Mouse (Mus musculus): ENCODE measurements around the gene Art1. TPM values are rescaled to one million over a fixed set of nuclear protein-coding genes. Genes with fewer than 3 reads are reported as not detected.

Art1 gene
- total and polyA plus RNA-seq, 2 experiments from 2014 or later = 0.39 TPM; not detected in 1

DNA sequence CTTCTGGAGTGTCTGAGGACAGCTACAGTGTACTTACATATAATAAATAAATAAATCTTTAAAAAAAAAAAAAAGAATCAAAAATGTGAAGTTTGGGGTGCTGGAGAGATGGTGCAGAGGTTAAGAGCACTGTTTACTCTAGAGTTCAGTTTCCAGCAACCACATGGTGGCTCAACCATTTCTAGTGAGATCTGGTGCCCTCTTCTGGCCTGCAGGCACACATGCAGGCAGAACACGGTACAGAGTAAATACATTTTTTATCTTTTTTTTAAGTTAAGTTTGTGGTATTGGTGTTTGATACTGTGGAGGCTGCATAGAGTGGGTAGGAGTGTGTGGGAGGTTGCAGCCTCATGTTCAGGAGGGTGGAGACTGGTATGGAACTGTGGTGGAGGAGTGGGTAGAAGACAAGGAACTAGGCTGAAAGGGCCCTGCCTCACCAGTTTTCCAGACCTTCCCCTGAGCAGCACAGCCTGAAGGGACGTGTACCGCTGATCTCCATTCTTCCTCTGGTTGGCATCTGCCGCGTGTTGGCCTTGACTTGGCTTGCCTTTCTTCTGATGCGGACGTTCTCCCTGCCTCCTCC lies 24.7 kb upstream of the Art1 start:
- no peak overlapping the region for H3K4me2 ChIP-seq (ENCODE audit: low read depth)
- 81% methylated on average over 7 of the region's 7 CpGs for WGBS
- no peaks in the 10 kb centered on the region for H3K4me1 ChIP-seq (ENCODE audit: insufficient read depth)
- no peak overlapping the region for H3K9ac ChIP-seq
- peak; percentile 65 for TF ChIP-seq CTCF (IDR thresholded peaks at IDR 0.05; ENCODE audit: low read depth)
- no peak overlapping the region for H3K27ac ChIP-seq (ENCODE audit: low read depth, low read length)
- H3K27me3 ChIP-seq (ENCODE audit: insufficient read depth, low read length) = no peaks in the 10 kb centered on the region
- H3K4me3 ChIP-seq (ENCODE audit: low read depth, low read length) = no peak overlapping the region
- DNase-seq = peak; percentile 17
- H3K36me3 ChIP-seq (ENCODE audit: insufficient read depth) = peaks cover 70% of the 10 kb centered on the region
- no peak for ATAC-seq
- no peaks in the 10 kb centered on the region for H3K9me3 ChIP-seq (ENCODE audit: low read length)

DNA sequence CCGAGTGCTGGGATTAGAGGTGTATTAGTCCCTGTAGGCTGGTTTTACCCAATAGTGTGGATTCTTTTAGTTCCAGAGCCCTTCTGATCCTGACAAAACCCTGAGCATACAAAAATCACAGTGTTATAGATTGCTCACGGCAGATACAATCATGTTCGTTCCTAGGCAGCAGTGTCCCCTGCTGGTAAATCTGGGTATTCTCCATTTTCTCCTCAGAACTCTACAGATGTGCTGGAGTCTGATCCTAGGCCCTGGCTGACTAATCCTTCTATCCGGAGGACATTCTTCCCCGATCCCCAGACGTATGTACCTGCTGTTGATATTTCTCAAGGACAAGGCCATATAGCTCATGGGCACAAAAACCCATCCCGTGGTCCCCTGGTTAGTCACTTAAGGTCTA lies 23.0 kb upstream of the Art1 start:
- DNase-seq (peak; percentile 56), ATAC-seq (peak; percentile 72; the same call in 1 of the 2 replicates)
- Histone ChIP-seq H3K4me3 (ENCODE audit: low read depth, low read length) (no peak overlapping the region), H3K4me2 (ENCODE audit: low read depth) (no peak overlapping the region), H3K9me3 (ENCODE audit: low read length) (no peaks in the 10 kb centered on the region), H3K9ac (no peak overlapping the region), H3K27me3 (ENCODE audit: insufficient read depth, low read length) (no peaks in the 10 kb centered on the region), H3K27ac (ENCODE audit: low read depth, low read length) (no peak overlapping the region), H3K36me3 (ENCODE audit: insufficient read depth) (peaks cover 74% of the 10 kb centered on the region), H3K4me1 (ENCODE audit: insufficient read depth) (no peaks in the 10 kb centered on the region)
- peak; percentile 76 for TF ChIP-seq CTCF (IDR thresholded peaks at IDR 0.05; ENCODE audit: low read depth)
- 73% methylated on average over 7 of the region's 7 CpGs for WGBS

DNA sequence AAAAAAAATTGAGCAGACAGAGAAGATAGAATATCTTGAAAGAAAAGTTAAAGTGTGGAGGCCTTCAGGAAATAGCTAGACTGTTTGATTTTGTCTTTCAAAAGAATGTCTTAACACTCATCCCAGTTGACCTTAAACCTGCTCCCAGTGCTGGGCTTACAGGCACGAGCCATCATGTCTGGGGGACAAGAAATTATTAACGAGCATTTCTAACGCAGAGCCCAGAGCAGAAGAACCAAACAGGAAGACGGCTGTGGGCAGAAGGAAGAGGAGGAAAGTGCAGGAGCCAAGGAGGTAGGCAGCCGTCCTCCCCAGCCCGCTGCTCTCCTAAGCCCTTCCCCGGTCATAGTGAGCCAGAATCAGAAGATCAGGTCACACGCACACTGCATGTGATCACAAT lies 21.2 kb upstream of the Art1 start:
- Histone ChIP-seq H3K36me3 (ENCODE audit: insufficient read depth) (peaks cover 69% of the 10 kb centered on the region), H3K27me3 (ENCODE audit: insufficient read depth, low read length) (no peaks in the 10 kb centered on the region), H3K4me1 (ENCODE audit: insufficient read depth) (no peaks in the 10 kb centered on the region), H3K4me3 (ENCODE audit: low read depth, low read length) (no peak overlapping the region), H3K27ac (ENCODE audit: low read depth, low read length) (no peak overlapping the region), H3K9me3 (ENCODE audit: low read length) (no peaks in the 10 kb centered on the region), H3K4me2 (ENCODE audit: low read depth) (no peak overlapping the region), H3K9ac (no peak overlapping the region)
- TF ChIP-seq CTCF (IDR thresholded peaks at IDR 0.05; ENCODE audit: low read depth) = no peak
- ATAC-seq (no peak), DNase-seq (no peak)
- WGBS = 89% methylated on average over 8 of the region's 8 CpGs

DNA sequence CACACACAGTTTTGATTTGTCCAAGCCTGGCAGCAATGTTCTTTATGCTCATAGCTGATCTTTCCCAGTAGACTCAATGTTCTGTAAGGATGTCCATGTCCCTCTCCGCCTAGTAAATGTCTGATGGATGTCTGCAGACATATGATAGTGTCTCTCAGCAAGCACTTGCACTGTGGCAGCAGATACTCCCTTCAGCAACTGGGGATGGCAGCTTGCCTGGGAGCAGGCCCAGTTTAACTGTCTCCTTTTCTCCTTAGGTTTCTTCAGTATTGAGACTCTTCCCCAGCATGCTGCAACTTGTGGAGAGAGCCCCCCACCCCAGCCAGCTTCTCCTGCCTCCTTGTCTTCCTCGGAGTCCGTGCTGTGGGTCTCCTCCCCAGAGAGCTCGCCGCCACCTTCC lies 19.8 kb upstream of the Art1 start:
- no peaks in the 10 kb centered on the region for H3K4me1 ChIP-seq (ENCODE audit: insufficient read depth)
- no peak overlapping the region for H3K4me2 ChIP-seq (ENCODE audit: low read depth)
- ATAC-seq (no peak), DNase-seq (no peak)
- H3K9me3 ChIP-seq (ENCODE audit: low read length) = no peaks in the 10 kb centered on the region
- WGBS = 96% methylated on average over 5 of the region's 5 CpGs
- H3K9ac ChIP-seq = no peak overlapping the region
- no peak overlapping the region for H3K4me3 ChIP-seq (ENCODE audit: low read depth, low read length)
- H3K36me3 ChIP-seq (ENCODE audit: insufficient read depth) = peaks cover 62% of the 10 kb centered on the region
- H3K27me3 ChIP-seq (ENCODE audit: insufficient read depth, low read length) = no peaks in the 10 kb centered on the region
- TF ChIP-seq CTCF (IDR thresholded peaks at IDR 0.05; ENCODE audit: low read depth) = no peak
- H3K27ac ChIP-seq (ENCODE audit: low read depth, low read length) = no peak overlapping the region

DNA sequence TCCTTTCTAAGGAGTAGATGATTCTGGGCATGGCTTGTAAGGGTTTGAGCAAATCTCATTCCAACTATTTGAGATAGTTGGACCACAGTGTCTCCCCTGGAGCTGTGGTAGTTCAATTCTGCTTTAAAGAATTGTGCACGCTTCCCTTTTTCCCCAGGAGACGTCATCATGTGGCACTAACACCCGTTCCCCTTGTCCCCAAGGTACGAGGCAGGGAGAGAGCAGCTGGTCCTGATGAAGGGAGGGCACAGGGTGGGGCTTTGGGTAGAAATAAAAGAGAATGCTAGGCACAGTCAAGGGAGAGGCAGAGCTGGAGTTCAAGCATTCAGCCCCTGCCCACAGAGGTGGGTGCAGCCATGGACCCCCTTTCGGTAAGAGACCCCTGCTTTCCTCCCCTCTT lies 18.7 kb upstream of the Art1 start, which contains the start of gene Trpc2:
Gene Trpc2 (plus strand): TSS at position 301 of the 400 bp plus-strand sequence.
- 86% methylated on average over 5 of the region's 5 CpGs for WGBS
- TF ChIP-seq CTCF (IDR thresholded peaks at IDR 0.05; ENCODE audit: low read depth) = no peak
- H3K27ac ChIP-seq (ENCODE audit: low read depth, low read length) = no peak within 1 kb of the TSS
- no peak within 1 kb of the TSS for H3K4me2 ChIP-seq (ENCODE audit: low read depth)
- DNase-seq (no peak), ATAC-seq (no peak)
- H3K9ac ChIP-seq = no peak within 1 kb of the TSS
- no peaks in the 10 kb centered on the region for H3K27me3 ChIP-seq (ENCODE audit: insufficient read depth, low read length)
- H3K4me3 ChIP-seq (ENCODE audit: low read depth, low read length) = no peak within 1 kb of the TSS
- no peaks in the 10 kb centered on the region for H3K4me1 ChIP-seq (ENCODE audit: insufficient read depth)
- peaks cover 52% of the 10 kb centered on the region for H3K36me3 ChIP-seq (ENCODE audit: insufficient read depth)
- no peaks in the 10 kb centered on the region for H3K9me3 ChIP-seq (ENCODE audit: low read length)

DNA sequence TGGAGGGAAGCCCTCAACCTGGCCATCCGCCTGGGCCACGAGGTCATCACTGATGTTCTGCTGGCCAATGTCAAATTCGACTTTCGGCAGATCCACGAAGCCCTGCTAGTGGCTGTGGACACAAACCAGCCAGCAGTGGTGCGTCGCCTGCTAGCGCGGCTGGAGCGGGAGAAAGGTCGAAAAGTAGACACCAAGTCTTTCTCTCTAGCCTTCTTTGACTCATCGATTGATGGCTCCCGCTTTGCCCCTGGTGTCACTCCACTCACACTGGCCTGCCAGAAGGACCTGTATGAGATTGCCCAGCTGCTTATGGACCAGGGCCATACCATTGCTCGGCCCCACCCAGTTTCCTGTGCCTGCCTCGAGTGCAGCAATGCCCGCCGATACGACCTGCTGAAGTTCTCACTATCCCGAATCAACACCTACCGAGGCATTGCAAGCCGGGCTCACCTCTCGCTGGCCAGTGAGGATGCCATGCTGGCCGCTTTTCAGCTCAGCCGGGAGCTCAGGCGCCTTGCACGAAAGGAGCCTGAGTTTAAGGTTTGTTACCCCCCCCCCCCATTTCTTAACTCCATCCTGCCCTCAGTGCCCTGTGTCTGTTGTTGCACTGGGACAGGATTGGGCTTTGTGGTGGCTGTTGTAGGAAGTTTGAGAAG lies 17.4 kb upstream of the Art1 start:
- H3K36me3 ChIP-seq (ENCODE audit: insufficient read depth) = peaks cover 46% of the 10 kb centered on the region
- no peak overlapping the region for H3K27ac ChIP-seq (ENCODE audit: low read depth, low read length)
- no peaks in the 10 kb centered on the region for H3K4me1 ChIP-seq (ENCODE audit: insufficient read depth)
- DNase-seq (no peak), ATAC-seq (no peak)
- no peaks in the 10 kb centered on the region for H3K9me3 ChIP-seq (ENCODE audit: low read length)
- no peak for TF ChIP-seq CTCF (IDR thresholded peaks at IDR 0.05; ENCODE audit: low read depth)
- H3K4me3 ChIP-seq (ENCODE audit: low read depth, low read length) = no peak overlapping the region
- H3K9ac ChIP-seq = no peak overlapping the region
- no peak overlapping the region for H3K4me2 ChIP-seq (ENCODE audit: low read depth)
- WGBS = 93% methylated on average over 26 of the region's 26 CpGs
- H3K27me3 ChIP-seq (ENCODE audit: insufficient read depth, low read length) = no peaks in the 10 kb centered on the region

DNA sequence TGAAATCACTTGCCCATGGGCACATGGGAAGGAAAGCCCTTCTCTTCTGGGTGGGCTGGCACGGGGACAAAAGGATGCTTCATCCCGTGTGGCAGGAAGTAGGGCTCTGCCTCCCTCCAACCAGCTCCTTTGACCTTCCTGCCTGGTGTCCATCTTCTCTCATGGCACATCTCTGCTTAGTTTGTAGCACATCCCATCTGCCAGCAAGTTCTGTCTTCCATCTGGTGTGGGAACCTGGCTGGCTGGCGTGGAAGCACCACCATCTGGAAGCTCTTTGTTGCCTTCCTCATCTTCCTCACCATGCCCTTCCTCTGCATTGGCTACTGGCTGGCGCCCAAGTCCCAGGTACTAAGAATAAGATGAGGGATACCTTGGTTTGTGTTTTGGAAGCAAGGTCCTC lies 14.2 kb upstream of the Art1 start:
- 85% methylated on average over 4 of the region's 4 CpGs for WGBS
- no peak overlapping the region for H3K4me3 ChIP-seq (ENCODE audit: low read depth, low read length)
- peaks cover 25% of the 10 kb centered on the region for H3K36me3 ChIP-seq (ENCODE audit: insufficient read depth)
- no peaks in the 10 kb centered on the region for H3K4me1 ChIP-seq (ENCODE audit: insufficient read depth)
- no peak for TF ChIP-seq CTCF (IDR thresholded peaks at IDR 0.05; ENCODE audit: low read depth)
- DNase-seq (no peak), ATAC-seq (no peak)
- no peak overlapping the region for H3K9ac ChIP-seq
- no peaks in the 10 kb centered on the region for H3K27me3 ChIP-seq (ENCODE audit: insufficient read depth, low read length)
- H3K9me3 ChIP-seq (ENCODE audit: low read length) = no peaks in the 10 kb centered on the region
- H3K4me2 ChIP-seq (ENCODE audit: low read depth) = no peak overlapping the region
- H3K27ac ChIP-seq (ENCODE audit: low read depth, low read length) = no peak overlapping the region

All from forebrain, postnatal 0 days (tissue).